Mouse (Mus musculus) CD8-positive naive resting alpha-beta T cell, adult 2 months (primary cell): Measurements from ENCODE around the gene Nrbp1.
A peak's percentile ranks its signal among the peaks of the same experiment; 100 is the strongest.
"Not testable (repeated sequence)": the region's sequence is repeated elsewhere in the genome, so short reads cannot be mapped to it uniquely, and the experiment has no call there.

ENCODE experiments used
- DNase-seq, 2 experiments: peaks; one replicate each; pipeline ENCODE4 v3.0.0; 2022; ENCODE audit warnings: low read depth in 2 of 2, low spot score in 2 of 2

Nrbp1 gene

DNA sequence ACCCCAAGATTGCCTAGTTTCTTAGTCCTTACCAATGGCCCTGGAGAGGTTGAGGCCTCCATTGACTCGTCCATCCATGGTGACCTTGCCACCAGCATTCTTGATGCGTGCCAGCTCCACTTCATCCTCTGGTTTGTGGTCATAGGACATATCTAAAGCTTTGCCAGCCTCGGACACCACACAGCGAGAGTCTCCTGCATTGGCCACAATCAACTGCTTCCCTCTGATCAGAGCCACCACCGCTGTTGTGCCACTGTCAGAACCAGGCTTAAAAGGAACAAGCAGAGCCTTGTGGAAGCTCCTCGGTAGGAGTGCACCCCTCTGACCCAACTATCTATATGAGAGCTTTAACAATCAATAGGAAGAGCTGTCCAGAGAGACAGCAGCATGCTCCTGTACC lies 36.2 kb upstream of the Nrbp1 start:
- DNase-seq: no peak

DNA sequence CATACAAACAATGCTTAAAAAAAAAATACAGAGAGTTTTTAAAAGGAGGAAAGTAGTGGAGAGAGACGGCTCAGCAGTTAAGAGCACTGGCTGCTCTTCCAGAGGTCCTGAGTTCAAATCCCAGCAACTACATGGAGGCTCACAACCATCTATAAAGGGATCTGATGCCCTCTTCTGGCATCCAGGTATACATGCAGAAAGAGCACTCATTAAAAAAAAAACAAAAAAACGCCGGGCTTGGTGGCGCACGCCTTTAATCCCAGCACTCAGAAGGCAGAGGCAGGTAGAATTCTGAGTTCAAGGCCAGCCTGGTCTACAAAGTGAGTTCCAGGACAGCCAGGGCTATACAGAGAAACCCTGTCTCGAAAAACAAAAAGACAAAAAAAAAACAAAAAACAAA lies 24.1 kb upstream of the Nrbp1 start:
- not testable (repeated sequence) for DNase-seq

DNA sequence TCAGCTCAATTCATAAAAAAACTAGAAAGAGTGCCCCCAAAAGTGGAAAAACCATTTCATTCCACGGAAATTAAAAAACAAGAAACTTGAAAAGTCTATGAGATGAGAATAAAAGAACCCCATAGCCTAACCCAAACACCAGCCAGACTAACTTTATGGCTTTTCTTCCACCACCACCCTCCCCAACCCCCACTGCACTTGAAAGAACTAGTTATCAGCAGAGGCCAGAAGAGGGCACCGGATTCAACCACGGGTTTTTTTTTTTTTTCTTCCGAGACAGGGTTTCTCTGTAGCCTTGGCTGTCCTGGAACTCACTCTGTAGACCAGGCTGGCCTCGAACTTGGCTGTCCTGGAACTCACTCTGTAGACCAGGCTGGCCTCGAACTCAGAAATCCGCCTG lies 22.4 kb upstream of the Nrbp1 start:
- DNase-seq: no peak

DNA sequence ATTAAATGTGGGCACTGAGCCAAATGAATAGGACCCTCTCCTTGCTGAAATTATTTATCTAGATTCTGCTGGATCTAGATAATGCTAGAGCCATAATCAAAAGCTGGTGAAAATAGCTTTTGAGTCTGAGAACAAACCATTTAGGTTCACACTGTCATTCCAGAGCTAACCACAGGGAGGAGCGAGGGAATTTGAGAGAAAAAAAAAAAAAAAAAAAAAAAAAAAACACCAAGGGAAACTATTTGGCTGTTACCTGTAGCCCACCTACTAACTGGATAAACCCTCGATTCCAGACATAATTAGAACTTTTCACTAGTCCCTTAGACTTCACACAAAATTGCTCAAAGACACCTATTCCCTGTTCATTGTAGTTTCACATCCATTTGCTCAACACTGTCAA lies 21.6 kb upstream of the Nrbp1 start:
- no peak for DNase-seq

DNA sequence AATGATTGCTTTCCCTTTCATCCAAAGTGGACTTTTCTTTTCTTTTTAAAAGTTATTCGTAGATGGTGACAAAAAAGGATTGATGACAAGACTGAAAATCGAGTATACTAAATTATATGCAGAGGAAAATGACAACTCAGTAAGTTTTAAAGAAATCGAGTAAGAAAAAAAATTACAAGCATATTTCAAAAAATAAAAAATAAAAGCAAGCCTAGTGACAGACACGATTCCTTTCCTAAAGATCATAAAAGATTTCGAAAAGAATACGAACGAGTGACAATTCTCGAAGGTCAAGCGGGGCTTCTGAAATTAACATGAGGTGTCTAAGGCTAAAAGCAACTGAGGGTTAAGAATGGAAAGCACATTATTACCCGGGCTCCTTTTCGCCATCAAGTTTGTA lies 21.2 kb upstream of the Nrbp1 start:
- DNase-seq: no peak

DNA sequence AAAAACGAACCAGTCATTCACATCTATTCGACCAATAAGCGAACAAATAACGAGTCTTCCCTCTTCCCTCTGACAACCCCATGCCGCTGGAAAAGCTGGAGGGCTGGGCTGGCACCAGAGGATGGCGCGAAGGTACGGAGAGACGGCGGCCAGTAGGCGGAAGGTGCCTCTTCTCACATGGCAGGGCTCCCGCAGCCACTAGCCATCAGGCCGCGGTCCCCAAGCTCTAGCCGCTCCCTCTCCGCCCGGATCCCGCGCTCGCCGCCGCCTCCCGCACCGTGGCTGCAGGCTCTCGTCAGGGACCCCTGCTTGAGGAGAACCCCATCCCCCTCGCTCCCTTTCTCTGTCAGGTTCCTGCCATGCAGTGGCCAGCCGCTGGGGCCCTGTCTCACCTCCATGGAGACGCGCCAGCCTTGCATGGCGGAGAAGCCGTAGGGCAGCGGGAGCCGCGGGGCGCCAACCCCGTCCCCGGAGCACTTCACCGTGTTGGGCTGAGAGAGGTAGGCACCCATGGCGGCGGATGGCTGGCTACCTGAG lies 20.7 kb upstream of the Nrbp1 start:
- DNase-seq: no peak

DNA sequence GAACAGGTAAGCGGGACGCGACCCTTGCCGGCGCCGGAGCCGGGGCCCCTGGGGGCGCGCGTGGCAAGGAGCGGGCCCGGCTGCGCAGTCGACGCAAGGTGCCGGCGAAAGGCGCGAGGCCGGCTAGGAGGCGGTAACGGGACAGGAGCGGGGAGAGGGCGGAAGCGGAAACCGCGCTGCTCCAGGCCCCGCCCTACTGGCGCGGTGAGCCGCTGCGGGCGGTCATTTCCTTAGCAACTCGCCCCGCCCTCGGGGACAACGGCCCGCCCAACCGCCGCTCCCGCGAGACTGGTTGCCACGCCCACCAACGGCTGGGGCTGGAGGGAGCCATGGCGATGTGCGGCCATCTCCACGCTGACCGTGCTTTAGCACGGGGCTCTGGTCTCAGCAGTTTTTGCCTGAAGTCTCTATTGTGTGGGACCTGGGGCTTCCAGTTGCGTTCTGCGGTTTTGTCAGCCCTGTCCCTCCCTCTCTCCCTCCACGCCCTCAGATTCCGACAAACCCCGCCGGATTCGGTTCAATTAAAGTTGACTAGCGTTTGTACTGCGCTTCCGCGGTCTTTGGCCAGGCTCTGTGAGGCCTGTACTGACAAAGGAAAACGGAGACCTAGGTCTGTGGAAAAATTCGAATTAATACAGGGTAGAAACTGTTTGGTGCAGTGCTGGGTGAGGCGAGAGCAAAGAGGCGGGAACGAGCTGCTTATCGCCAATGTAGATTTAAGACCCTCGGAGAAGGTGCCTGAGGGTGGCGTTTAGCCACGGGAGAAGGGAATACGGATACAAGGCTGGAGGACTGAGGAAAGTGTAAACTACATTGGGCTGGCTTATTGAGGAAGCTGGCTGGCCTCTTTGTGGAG lies 20.0 kb upstream of the Nrbp1 start, which contains the start of gene Ppm1g:
Ppm1g (minus strand) TSS at position 240 of the 856 bp plus-strand sequence.
- peak; percentile 93 to 97 for DNase-seq

DNA sequence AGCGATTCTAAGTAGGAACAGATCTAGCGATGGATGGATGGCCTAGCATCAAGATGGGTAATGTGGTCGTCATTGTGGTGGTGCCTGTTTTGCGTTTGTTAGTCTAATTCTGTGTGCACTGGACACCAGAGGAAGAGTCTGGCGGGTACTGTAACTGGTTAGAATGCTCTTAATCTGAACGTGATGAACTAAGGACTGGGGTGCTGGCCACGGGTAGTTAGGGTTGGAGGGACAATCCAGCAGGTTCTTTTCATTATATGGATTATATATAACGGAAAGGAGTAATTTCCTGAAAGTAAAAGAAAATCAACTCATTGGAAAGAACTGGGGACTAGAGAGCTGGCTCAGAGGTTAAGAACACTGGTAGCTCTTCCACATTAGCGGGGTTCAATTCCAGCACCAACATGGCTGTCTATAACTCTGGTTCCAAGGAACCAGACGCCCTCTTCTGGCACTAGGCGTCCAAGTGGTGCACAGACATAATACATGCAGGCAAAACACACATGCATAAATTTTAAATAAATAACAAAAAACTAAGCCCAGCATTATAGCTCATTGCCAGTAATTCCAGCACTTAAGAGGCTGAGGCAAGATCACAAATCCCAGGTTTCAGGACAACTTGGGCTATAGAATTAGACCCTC lies 19.2 kb upstream of the Nrbp1 start:
- no peak for DNase-seq

DNA sequence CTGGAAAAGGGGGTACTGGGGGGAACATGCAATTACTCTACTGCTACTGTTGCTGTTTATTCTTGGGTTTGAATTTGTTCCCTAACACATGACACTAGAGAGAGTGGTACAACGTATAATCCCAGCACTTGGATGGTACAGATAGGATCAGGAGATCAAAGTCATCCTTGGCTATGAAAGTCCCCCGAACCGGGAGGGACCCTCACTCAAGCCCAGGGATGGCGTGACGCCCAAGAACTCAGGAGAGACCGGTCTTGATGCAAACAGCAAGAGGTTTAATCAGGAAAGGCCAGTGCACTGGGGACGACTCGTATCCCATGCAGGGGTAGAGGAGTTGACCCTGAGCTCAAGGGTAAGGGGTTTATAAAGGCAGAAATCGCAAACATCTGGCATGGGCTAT lies 18.0 kb upstream of the Nrbp1 start:
- DNase-seq: no peak

DNA sequence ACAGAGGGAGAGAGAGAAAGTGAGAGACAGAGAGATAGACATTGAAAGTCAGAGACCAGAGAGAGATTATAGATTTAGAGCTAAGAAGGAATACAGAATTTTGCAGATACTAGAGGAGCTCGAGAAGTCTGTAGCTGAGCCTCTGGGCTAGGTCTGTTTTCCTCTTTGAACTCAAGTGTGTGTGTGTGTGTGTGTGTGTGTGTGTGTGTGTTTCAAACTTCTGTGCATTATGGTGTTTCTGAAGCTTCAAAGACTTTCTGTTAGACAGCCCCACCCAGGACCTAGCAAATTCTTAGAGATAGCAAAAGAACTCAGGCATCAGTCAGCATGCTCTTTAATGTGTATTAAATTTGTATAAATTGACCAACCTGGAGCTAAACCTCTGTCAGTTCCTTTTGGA lies 14.0 kb upstream of the Nrbp1 start:
- DNase-seq: peak in 1 of 2 experiments; percentile 49

DNA sequence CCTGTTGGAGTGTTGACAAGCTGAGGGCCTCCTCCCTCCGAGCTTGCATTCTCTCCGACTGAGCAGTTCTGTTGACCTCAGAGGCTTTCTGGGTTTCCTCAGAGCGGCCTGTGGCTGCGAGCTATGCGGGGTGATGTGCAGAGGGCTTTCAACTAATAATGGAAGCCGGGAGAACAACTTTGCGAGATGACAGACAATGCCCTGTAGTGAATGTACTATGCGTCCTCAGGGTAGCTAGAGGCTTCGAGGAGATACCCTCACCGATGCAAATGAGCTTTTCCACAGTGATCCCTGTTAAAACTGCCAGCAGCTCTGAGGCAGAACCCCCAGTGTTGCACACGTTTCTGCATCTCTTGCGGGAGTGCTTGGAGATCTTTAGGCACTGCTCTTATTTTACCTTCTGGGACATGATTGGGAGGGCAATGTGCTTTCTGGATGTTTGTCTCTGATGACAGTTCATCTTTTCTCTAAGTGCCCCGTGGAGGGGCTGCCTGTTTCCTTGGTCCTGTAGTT lies 914 bp downstream of the Nrbp1 start:
- no peak for DNase-seq

DNA sequence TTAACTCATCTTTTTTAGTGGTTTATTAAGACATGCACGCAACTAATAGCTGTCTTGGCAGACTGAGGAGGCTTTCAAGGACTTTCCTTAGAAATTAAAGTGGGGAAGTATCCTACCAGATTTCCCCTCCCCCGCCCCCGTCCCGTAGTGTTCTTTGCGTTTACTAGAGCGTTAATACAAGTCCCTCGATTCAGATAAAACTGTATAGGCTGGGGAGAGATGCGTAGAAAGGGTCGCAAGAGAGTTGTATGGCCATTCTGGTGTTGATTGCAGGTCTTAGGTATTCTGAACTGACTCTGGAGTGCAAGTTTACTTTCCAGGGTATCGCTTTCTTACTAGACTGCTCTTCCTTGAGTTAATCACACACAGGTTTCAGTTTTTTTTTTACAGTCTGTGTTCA lies 1.5 kb downstream of the Nrbp1 start:
- no peak for DNase-seq

DNA sequence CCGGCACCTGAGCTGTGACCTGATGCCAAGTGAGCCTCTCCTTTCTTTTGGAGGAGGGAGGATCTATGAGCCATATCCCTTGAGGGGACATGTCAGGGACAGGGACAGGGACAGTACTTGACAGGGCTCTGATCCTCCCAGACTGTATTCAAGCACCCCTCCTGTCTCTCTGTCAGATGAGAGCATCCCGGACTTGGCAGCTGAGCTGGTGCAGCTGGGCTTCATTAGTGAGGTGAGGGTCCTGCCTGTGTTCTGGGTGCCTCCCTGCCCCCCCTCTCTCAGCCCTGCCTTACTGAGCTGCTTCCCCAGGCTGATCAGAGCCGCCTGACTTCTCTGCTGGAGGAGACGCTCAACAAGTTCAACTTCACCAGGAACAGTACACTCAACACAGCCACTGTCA lies 10.1 kb downstream of the Nrbp1 start:
- no peak for DNase-seq

DNA sequence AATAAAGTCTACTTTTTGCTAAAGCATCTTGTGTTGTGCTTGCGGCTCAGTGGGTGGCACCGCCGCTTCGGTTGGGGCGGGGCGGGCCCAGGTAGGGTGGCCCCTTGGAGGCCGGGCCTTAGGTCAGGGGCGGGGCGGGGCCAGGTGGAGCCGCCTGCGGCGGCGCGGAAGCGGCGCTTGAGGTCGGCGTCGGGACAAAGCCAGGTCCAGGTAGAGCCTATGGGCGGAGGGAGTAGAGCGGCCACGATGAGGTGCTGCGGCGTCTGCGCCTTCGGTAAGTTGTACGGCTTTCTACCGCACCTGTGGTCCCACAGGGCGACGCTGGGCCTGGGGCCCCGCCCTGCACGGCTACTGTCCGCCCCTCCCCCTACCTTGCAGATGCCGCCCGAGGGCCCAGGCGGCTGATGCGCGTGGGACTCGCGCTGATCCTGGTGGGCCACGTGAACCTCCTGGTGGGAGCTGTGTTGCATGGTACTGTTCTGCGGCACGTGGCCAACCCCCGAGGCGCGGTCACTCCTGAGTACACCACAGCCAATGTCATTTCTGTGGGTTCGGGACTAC lies 11.0 kb downstream of the Nrbp1 start, which contains the start of gene Krtcap3:
Krtcap3 (plus strand) TSS at position 151 of the 561 bp plus-strand sequence.
- no peak for DNase-seq

DNA sequence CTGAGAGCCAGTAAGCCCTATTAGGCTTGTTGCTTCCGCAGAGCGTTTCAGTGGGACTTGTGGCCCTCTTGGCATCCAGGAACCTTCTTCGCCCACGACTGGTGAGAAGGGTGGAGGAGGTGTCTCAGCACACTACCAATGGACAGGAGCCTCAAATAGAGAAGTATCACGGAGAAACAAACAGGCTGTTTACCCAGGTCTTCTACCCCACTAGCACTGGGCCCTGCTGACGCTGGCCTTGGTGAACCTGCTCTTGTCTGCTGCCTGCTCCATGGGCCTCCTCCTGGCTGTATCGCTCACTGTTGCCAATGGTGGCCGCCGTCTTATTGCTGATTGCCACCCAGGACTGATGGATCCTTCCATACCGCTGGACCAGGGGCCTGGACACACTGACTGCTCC lies 11.5 kb downstream of the Nrbp1 start:
- no peak for DNase-seq

DNA sequence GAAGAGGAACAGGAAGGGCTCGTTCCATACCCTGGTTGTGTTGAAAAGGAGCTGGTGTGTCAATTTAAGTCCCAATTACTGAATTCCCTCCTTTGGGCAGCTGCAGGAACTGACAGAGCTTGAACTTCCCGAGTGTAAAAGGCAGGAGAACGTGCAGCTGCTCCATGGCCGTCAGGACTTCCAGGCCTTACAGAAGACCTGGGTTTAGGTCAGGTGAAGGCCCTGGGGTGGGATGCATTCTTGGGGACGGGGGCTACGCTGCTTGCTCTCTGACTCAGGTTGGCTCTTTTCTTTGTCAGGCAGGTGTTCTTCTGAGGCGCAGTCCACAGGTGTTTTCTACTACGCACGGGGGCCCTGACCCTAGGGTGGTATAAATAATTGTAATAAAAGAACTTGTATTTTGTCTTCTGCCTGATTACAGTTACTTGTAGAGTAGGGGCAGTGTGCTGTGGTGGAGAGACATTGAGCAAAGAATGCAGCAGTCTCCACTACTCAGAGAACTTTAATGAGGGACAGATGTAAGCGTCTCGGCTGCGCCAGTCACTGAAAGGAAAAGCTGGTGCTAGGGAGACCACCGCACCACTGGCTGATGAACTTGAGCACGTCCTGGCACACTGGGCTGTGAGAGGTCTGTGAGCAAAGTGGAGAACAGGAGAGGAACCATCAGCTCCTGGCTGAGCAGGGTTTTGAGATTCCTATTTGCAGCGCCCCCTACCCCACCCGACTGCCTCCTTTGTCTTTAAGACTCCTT lies 12.3 kb downstream of the Nrbp1 start:
- DNase-seq: no peak

DNA sequence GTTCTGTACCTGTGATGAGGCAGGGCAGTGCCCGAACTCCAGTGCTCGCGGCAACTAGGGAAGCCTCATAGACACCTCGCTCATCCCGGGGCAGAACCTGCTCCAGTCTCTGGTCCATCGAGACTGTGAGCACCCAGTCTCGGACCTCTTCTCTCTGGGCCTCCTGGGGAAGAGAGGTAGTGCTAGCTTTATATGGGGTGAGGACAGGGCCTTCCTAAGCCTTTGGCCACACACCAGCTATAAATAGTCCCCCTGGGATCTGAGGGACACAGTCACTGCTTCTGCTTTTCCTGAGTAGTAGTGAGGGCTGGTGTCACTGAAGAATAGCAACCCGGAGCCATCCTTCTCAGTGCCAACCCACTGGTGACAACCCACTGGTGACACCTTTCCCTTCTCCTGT lies 13.1 kb downstream of the Nrbp1 start:
- DNase-seq: no peak

DNA sequence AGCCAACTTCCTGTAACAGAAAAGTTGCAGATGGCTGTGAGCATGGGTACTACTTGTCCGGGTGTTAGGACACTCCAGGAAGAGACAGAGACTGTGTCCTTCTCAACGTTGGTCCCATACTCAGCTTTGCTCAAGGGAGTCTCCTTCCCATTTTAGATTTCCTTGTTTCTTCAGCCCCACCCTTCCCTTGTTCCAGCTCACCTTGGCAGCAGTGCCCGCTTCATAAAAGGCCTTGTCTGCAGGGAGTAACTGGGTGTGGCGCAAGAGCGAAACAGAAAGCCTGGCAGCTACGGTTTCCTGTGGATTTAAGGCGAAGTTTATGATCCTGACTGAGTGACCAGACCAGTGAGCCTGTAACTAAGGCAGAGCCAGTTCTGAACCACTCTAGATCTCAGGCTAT lies 13.8 kb downstream of the Nrbp1 start:
- DNase-seq: no peak

DNA sequence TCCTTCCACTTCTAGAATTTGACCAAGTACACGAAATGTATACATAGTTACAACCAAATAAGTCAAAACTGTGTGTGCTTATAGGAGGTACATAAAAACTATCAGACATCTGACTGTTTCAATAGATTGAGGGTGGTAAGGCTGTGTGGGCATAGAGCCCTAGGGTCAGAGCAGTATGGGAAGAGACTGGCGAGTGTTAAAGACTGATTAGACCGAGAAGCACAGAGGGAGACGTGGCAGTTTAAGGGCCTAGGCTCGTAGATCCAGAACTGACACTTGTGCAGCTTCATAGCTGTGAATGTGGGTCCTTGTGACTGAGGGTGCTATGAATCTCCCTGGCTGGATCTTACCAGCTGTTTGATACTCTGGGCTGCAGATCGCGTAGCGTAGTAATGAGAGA lies 14.2 kb downstream of the Nrbp1 start:
- DNase-seq: no peak

DNA sequence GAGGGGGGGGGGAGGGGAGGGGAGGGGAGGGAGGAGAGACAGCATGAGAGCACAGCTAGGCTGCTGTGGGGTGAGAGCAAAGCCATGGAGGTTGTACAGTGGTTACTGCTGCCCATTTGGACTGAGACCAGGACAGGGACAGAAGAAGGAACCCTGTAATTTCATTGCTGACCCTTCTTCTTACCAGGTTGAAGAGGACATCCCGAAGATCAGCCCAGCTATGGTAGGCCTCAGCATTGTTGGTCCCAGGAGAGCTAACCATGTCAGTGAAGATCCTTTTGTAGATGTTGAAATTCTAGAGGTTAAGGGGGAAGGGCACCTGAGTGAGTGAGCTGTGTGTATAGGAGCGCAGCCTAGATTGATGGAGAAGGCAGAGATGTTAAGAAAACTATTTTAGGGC lies 14.7 kb downstream of the Nrbp1 start:
- no peak for DNase-seq

DNA sequence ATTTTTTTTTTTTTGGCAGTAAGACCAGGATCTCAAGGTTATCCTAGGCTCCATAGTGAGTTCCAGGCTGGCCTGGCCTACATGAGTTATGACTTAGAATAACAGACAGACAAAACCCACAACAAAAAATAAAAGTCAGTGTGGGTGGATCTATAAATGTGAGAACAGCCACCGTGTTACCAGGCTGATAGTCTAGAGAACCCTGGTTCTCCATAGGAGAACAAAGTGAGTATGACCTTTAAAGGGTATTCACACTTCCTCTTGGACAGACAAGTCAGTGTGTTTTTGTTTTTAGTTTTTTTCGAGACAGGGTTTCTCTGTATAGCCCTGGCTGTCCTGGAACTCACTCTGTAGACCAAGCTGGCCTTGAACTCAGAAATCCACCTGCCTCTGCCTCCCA lies 15.3 kb downstream of the Nrbp1 start:
- no peak for DNase-seq
